Mouse (Mus musculus) bone marrow, adult 2 months (tissue): Measurements from ENCODE around the gene Ggact. TPM values are rescaled to one million over a fixed set of nuclear protein-coding genes. Genes with fewer than 3 reads are reported as not detected.

Experiments
- H3K27ac ChIP-seq: fragments of 200-500 bp; 2 replicates; pipeline ENCODE4 v1.5.1; 2012; ENCODE audit warnings: low read depth, mild to moderate bottlenecking, control low read depth, inconsistent platforms, low read length; ENCODE audit not compliant: control insufficient read depth, poor library complexity, insufficient read depth
- H3K4me1 ChIP-seq: fragments of 200-500 bp; 2 replicates; pipeline ENCODE4 v1.6.1; 2011; ENCODE audit warnings: low read length; ENCODE audit not compliant: control insufficient read depth, insufficient read depth
- H3K4me3 ChIP-seq: fragments of 200-500 bp; replicated peaks from 2 replicates; pipeline ENCODE3; 2011; ENCODE audit warnings: mild to moderate bottlenecking, low read depth, low read length, control low read depth; ENCODE audit not compliant: control insufficient read depth
- CTCF ChIP-seq: fragments of 200-500 bp; IDR thresholded peaks from 2 replicates; pipeline ENCODE4 v1.5.1; 2011; ENCODE audit warnings: low read length, control low read depth; ENCODE audit not compliant: control insufficient read depth, insufficient read depth
- POLR2A ChIP-seq: fragments of 200-500 bp; IDR thresholded peaks from 2 replicates; pipeline ENCODE4 v1.6.1; 2011; ENCODE audit warnings: low read depth, mild to moderate bottlenecking, control low read depth, low read length, borderline replicate concordance; ENCODE audit not compliant: control insufficient read depth
- WGBS: fragments of 180-500 bp; shearing (Covaris S2); methylation state at CpG from one replicate; pipeline ENCODE4 v1.1.7; 2018; 5-methylcytosine and 5-hydroxymethylcytosine counted together
- polyA plus RNA-seq: library from polyadenylated mRNA; stranded (reverse); fragments of >200 nt; gene quantifications from 2 replicates; pipeline ENCODE4 v1.2.4, GENCODE M21; 2011; ENCODE audit warnings: low replicate concordance; ENCODE audit not compliant: missing spikeins, insufficient read depth, insufficient read length

The Ggact gene
- polyA plus RNA-seq, 1 experiment: 15.9 TPM

DNA sequence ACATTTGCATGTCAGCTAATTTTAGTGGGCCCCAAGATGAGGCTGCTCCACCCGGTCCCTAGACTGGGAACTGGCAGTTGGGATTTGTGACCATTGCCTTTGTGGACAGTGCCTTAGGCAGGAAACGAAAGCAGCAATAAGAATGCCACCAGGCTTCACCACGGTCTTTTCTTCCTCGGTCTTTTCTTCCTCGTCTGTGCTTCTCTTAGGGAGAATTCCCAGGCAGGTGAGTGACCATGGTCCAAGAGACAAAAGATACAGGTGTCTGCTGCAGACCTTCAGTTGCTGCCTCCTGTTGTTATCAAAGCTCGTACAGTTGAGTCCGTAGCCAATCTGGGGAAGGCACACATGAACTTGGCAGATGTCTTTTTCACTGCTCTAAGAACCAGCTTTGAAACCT is 33.3 kb downstream of the Ggact start:
- 80% methylated on average over 7 of the region's 7 CpGs for WGBS
- no peaks in the 10 kb centered on the region for H3K4me1 ChIP-seq
- H3K4me3 ChIP-seq: no peak overlapping the region
- TF ChIP-seq CTCF (no peak), POLR2A (no peak)
- H3K27ac ChIP-seq: no peak overlapping the region

DNA sequence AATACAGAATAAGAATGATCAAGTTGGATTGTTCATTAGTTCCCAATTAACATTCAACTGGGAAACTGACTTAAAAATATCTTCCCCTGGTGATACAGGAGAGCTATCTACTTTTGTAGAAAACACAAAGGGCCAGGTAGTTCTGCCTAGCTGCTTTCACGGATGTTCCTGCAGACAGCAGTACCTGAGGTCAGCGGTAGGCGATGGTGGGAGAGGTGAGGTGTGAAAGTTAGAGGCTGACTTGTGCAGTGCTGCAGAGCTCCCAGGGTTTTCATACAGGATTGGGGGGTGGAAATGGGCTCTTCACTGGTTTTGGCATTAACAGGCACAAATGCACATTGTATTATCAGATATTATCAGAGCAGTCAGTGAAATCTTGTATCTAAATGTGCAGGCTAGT is 35.8 kb downstream of the Ggact start:
- Histone ChIP-seq H3K4me3 (no peak overlapping the region), H3K27ac (no peak overlapping the region), H3K4me1 (no peaks in the 10 kb centered on the region)
- TF ChIP-seq POLR2A (no peak), CTCF (no peak)
- 89% methylated on average over 3 of the region's 3 CpGs for WGBS

DNA sequence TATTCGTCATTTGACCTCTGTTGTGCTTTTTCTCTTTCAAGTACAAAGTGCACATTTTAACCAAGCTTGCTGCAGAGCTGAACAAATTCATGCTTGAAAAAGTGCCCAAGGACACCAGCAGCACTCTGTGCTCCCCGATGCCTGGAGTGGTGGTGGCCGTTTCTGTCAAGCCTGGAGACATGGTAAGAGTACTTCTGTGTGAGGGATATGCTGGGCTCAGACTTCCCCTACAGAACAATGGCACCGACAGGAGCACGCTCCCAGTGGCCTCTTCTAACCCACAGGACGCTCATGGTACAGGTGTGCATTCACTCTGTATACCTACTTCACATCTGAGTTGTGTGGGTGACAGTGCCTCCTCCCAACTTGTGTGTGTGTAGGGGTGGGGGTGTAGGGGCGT is 36.8 kb downstream of the Ggact start:
- H3K4me1 ChIP-seq: no peaks in the 10 kb centered on the region
- TF ChIP-seq POLR2A: no peak
- TF ChIP-seq CTCF: no peak
- 71% methylated on average over 7 of the region's 7 CpGs for WGBS
- H3K4me3 ChIP-seq: no peak overlapping the region
- H3K27ac ChIP-seq: no peak overlapping the region

DNA sequence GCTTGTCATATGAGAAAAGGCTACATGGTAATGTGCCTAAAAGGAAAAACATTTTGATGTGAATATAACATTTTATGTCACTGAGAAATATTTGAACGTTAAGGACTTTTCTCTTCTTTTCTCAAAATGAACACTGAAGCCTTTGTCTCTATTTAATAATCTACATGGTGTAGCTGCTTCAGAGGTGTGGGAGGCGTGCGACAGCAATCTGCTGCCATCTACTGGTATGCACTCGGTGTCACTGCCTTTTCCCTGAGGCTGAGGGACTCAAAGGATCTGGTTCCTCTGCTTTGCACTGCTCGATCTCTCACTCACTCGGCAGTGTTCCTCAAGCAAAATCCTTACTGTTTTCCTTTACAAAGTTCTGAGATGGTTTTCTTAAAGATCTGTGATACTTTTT is 37.4 kb downstream of the Ggact start:
- TF ChIP-seq POLR2A (no peak), CTCF (peak; percentile 92)
- no peaks in the 10 kb centered on the region for H3K4me1 ChIP-seq
- WGBS: 7% methylated on average over 6 of the region's 6 CpGs
- no peak overlapping the region for H3K4me3 ChIP-seq
- H3K27ac ChIP-seq: no peak overlapping the region

DNA sequence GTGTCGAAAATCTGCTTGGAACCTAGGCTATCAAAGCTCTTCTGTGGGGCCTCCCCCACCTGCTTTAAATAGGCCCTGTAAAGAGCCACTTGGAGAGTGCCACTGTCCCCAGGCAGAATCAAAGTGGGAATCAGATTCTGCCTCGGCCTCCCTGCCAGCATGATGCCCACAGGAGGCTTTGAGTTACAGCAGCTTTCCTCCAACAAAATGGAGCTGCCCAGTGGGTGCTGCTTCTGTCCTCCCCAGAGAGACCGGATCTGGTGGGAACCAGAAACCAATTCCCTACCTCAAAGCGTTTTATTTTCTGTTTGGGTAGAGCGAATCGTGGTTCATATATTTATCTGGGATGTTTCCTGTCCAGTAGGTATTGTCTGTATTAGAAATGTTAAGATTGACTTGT is 37.9 kb downstream of the Ggact start:
- Histone ChIP-seq H3K27ac (no peak overlapping the region), H3K4me1 (no peaks in the 10 kb centered on the region), H3K4me3 (no peak overlapping the region)
- TF ChIP-seq CTCF (no peak), POLR2A (no peak)
- 73% methylated on average over 6 of the region's 6 CpGs for WGBS

DNA sequence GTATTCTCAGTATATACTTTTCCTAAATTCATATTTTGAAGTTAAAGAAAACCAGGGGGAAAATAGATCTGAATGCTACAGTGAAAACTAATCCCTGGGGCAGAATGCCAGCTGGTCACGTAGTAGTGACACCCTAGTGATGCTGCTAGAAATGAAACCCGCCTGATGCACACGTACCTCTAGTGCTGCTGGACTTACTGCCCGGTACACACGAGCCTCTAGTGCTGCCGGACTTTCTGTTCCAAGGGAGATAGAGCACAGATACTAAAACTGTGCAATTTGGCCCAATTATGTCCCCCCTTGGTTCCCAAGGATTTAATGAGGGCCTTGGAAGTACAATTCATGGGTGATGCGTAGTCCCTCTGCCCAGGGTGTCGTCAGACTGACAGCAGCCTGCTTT is 38.5 kb downstream of the Ggact start:
- TF ChIP-seq CTCF: no peak
- no peak for TF ChIP-seq POLR2A
- Histone ChIP-seq H3K4me3 (no peak overlapping the region), H3K27ac (no peak overlapping the region), H3K4me1 (no peaks in the 10 kb centered on the region)
- WGBS: 81% methylated on average over 8 of the region's 8 CpGs

DNA sequence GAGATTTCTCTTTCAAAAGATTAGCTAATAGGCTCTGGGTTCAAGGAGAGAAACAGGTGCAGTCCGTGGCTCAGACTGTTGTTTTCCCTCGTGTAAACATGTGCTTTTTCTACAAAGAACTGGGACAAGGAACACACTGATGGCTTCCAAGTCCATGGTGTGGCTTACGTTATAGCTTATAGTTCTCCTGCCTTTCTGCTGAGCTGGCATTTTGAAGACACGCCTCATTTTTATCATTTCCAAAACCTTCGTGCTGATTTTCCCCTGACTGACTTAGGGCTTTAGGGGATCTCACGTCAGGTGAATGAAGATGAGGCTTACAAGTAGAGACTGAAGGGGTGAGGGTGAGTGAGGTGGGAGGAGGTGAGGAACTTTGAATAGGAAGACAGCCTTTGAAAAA is 40.9 kb downstream of the Ggact start:
- no peak overlapping the region for H3K27ac ChIP-seq
- no peak overlapping the region for H3K4me3 ChIP-seq
- WGBS: 72% methylated on average over 6 of the region's 6 CpGs
- no peak for TF ChIP-seq CTCF
- no peak for TF ChIP-seq POLR2A
- no peaks in the 10 kb centered on the region for H3K4me1 ChIP-seq

DNA sequence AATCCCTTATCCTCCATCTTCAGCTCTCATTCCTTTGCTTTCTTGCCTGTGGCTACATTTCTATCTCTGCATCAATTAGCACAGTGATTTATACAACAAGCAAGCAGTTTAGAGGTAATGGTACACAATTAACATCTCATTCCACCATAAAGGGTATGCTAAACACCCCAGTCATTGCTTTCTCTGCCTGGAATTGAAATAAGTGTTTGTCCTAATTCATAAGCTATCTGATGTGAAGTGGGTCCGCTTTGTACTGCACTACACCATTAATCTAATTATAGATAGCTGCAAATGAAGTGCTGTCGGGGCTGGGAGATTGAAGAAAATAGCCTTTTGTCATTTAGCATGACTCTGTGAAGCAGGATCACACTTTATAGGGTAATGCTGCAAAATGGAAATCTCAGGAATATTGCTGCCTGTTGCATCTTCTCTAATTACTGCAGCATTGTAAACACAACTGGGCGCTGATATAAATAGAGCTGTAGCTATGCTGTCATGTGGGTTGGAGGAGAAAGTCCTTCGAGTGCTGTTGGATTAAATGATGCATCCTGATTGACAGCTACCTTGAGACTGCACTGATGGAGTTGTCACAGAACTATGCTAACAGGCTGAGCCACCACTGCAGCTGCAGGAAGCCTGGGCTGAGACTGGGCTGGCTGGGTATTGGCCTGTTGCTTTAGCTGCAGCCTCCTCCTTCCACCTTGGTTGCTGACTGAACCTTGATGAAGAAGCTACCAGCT is 41.5 kb downstream of the Ggact start:
- 76% methylated on average over 4 of the region's 4 CpGs for WGBS
- no peak overlapping the region for H3K4me3 ChIP-seq

DNA sequence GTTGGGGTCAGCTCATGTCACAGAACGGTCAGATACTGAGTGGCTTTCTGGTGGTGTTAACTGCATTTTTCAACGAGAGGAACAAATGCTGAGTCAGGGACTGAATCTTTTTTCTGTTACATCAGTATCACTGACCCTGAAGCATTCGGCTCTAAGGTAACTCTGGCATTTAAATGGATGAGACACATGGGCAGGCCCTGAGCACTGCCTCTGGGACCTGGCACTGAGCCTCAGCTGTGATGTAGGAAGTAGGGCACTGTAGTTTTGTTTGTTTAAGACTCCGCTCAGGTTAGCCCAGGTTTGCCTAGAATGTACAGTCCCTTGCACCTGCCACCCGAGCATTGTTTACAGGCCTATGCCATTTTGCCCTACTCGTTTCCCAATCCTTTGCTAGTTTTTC is 43.7 kb downstream of the Ggact start:
- no peak for TF ChIP-seq CTCF
- TF ChIP-seq POLR2A: no peak
- H3K4me3 ChIP-seq: no peak overlapping the region
- WGBS: 77% methylated on average over 6 of the region's 6 CpGs

More for the DNA sequence above, 41.5 kb downstream of the Ggact start:
- H3K4me1 ChIP-seq: no peaks in the 10 kb centered on the region
- TF ChIP-seq CTCF (no peak), POLR2A (no peak)
- H3K27ac ChIP-seq: no peak overlapping the region

More for the DNA sequence above, 43.7 kb downstream of the Ggact start:
- no peak overlapping the region for H3K27ac ChIP-seq
- H3K4me1 ChIP-seq: no peaks in the 10 kb centered on the region
